Mouse (Mus musculus): ENCODE data around the gene Snrnp27. TPM values are rescaled to one million over a fixed set of nuclear protein-coding genes. Genes with fewer than 3 reads are reported as not detected.
A peak's percentile ranks its signal among the peaks of the same experiment; 100 is the strongest.

Gene Snrnp27
- polyA plus RNA-seq (2012; ENCODE audit: insufficient read depth, insufficient read length, missing spikeins): 113 and 121 TPM in 2 replicates

- H3K27ac ChIP-seq (replicated peaks; ENCODE audit: low read depth, low read length): peak within 1 kb of the TSS; percentile 85
- H3K4me1 ChIP-seq (ENCODE audit: control insufficient read depth, insufficient read depth, insufficient read length, low read length): no peaks in the 10 kb centered on the region; the same call in 1 of the 2 replicates
- peak within 1 kb of the TSS; percentile 94 for H3K4me3 ChIP-seq (ENCODE audit: insufficient read depth, low read depth, low read length)
Measured at GRCm38 (mm10) chr6:86683872-86684654, at the start of gene Snrnp27. Snrnp27 (minus strand) TSS chr6:86684522.

GRCm38 (mm10) chr6:86733183-86733876 is 49.0 kb upstream of the Snrnp27 start, which contains the start of gene Gmcl1:
Gmcl1 (minus strand) TSS chr6:86733383.
- H3K27ac ChIP-seq (replicated peaks; ENCODE audit: low read depth, low read length): peak within 1 kb of the TSS; percentile 75
- H3K4me3 ChIP-seq (ENCODE audit: insufficient read depth, low read depth, low read length): peak within 1 kb of the TSS; percentile 96
- H3K4me1 ChIP-seq (ENCODE audit: control insufficient read depth, insufficient read depth, insufficient read length, low read length): no peaks in the 10 kb centered on the region

GRCm38 (mm10) chr6:86732276-86733173 is 48.2 kb upstream of the Snrnp27 start:
- no peak overlapping the region for H3K27ac ChIP-seq (replicated peaks; ENCODE audit: low read depth, low read length)
- H3K4me1 ChIP-seq (ENCODE audit: control insufficient read depth, insufficient read depth, insufficient read length, low read length): no peaks in the 10 kb centered on the region
- peak overlapping the region; percentile 82 for H3K4me3 ChIP-seq (ENCODE audit: insufficient read depth, low read depth, low read length)

DNA sequence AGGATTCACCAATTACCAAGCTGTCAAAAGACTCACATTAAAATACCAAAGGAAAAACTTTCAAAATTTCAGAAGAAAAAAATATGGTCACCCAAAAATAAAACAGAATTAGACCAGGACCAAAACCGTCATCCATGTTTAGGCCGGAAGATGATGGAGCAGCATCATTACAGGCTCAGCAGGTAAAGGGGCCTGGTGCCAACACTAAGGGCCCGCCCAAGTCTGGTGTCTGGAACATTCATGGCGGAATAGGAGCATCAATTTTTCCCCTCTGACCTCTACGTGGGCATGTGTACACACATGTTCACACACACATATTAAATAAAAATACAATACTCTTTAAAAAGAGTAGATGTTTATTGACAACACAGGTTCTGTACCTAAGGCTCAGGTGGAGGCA is 44.4 kb upstream of the Snrnp27 start:
- Histone ChIP-seq H3K27ac (replicated peaks; ENCODE audit: low read depth, low read length) (no peak overlapping the region), H3K4me1 (ENCODE audit: control insufficient read depth, insufficient read depth, insufficient read length, low read length) (no peaks in the 10 kb centered on the region), H3K4me3 (ENCODE audit: insufficient read depth, low read depth, low read length) (no peak overlapping the region)

DNA sequence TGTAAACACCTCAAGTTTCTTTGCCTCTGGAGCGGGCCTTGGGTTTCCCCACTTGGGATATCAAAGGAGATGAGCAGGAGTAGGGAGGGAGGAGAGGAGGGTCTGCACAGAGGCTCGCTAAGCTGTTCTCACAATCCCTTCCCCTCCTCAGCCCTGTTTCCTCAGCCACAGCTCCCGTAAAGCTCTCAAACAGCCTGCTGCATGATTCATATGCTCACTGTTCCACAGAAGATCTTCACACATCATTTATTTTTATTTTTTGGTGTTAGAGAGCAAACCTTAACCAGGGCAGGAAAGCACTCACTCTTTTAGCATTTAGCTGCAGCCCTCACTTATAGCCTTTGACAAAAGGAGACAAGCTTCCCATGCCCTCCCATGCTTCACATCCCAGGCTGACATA is 37.7 kb upstream of the Snrnp27 start:
- Histone ChIP-seq H3K27ac (replicated peaks; ENCODE audit: low read depth, low read length) (no peak overlapping the region), H3K4me1 (ENCODE audit: control insufficient read depth, insufficient read depth, insufficient read length, low read length) (no peaks in the 10 kb centered on the region), H3K4me3 (ENCODE audit: insufficient read depth, low read depth, low read length) (no peak overlapping the region)

GRCm38 (mm10) chr6:86708072-86708774 is 23.9 kb upstream of the Snrnp27 start:
- H3K4me3 ChIP-seq (ENCODE audit: insufficient read depth, low read depth, low read length): no peak overlapping the region

DNA sequence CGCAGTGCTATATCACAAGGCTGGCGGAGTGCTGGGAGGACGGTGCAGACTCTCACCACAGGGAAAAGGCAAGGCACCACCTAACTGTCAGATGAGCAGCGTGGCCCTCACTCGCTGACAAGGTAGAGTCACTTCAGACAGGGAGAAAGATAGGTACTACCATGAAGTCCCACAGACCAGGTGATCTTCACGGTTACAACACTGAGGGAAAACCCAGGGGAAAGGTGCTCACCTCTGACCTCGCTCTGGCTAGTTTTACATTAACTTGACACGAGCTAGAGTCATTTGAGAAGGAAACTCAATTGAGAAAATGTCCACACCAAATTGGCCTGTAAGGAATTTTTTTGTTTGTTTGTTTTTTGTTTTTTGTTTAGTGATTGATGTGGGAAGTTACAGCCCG is 18.3 kb upstream of the Snrnp27 start:
- Histone ChIP-seq H3K4me3 (ENCODE audit: insufficient read depth, low read depth, low read length) (no peak overlapping the region), H3K27ac (replicated peaks; ENCODE audit: low read depth, low read length) (no peak overlapping the region), H3K4me1 (ENCODE audit: control insufficient read depth, insufficient read depth, insufficient read length, low read length) (no peaks in the 10 kb centered on the region)

More at GRCm38 (mm10) chr6:86708072-86708774, 23.9 kb upstream of the Snrnp27 start:
- no peak overlapping the region for H3K27ac ChIP-seq (replicated peaks; ENCODE audit: low read depth, low read length)
- no peaks in the 10 kb centered on the region for H3K4me1 ChIP-seq (ENCODE audit: control insufficient read depth, insufficient read depth, insufficient read length, low read length)

- Histone ChIP-seq H3K4me3 (ENCODE audit: insufficient read depth, low read depth, low read length) (no peak overlapping the region), H3K4me1 (ENCODE audit: control insufficient read depth, insufficient read depth, insufficient read length, low read length) (no peaks in the 10 kb centered on the region), H3K27ac (replicated peaks; ENCODE audit: low read depth, low read length) (no peak overlapping the region)
Measured at GRCm38 (mm10) chr6:86697903-86698302, 13.6 kb upstream of the Snrnp27 start.

DNA sequence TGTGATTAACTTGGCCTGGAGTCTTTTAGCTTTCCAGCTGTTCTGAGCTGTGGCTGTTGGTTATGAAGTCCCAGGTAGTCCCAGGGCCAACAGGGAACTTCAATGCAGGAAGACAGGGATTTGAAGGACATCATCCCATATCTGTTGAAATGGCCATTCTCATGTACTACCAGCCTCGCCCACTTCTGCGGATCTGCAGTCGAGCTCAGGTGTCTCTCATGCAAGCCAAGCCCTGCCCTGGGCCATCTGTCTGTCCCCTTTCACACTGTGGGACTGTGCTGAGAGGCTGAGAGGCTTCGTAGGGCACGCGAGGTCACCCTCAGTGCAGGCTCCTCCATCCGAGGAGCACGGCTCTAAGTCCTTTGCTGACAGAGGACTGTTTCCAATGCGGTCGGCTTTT is 11.9 kb upstream of the Snrnp27 start:
- H3K27ac ChIP-seq (replicated peaks; ENCODE audit: low read depth, low read length): no peak overlapping the region
- no peak overlapping the region for H3K4me3 ChIP-seq (ENCODE audit: insufficient read depth, low read depth, low read length)
- no peaks in the 10 kb centered on the region for H3K4me1 ChIP-seq (ENCODE audit: control insufficient read depth, insufficient read depth, insufficient read length, low read length)

- H3K4me3 ChIP-seq (ENCODE audit: insufficient read depth, low read depth, low read length): no peak overlapping the region
- H3K4me1 ChIP-seq (ENCODE audit: control insufficient read depth, insufficient read depth, insufficient read length, low read length): no peaks in the 10 kb centered on the region
- no peak overlapping the region for H3K27ac ChIP-seq (replicated peaks; ENCODE audit: low read depth, low read length)
Measured at GRCm38 (mm10) chr6:86694465-86694864, 10.1 kb upstream of the Snrnp27 start.

- H3K27ac ChIP-seq (replicated peaks; ENCODE audit: low read depth, low read length): no peak overlapping the region
- no peaks in the 10 kb centered on the region; the same call in 1 of the 2 replicates for H3K4me1 ChIP-seq (ENCODE audit: control insufficient read depth, insufficient read depth, insufficient read length, low read length)
- no peak overlapping the region for H3K4me3 ChIP-seq (ENCODE audit: insufficient read depth, low read depth, low read length)
Measured at GRCm38 (mm10) chr6:86689671-86690070, 5.3 kb upstream of the Snrnp27 start.

DNA sequence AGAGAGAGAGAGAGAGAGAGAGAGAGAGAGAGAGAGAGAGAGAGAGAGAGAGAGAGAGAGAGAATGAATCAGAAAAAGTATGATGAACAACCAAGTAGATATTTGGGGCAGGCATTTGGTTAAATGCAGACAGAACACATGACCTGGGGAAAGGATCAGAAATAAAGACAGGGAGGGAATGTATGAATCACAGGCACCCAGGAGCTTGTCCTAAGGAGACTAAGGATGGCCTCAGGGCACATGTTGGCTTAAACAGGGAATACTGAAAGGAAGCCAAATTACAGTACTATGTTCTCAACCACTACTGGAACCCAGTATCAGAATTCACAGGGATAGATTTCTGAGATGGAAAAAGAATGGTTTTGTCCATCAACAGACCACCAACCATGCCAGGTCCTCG is 2.6 kb upstream of the Snrnp27 start:
- no peak overlapping the region for H3K4me3 ChIP-seq (ENCODE audit: insufficient read depth, low read depth, low read length)
- no peak overlapping the region for H3K27ac ChIP-seq (replicated peaks; ENCODE audit: low read depth, low read length)
- H3K4me1 ChIP-seq (ENCODE audit: control insufficient read depth, insufficient read depth, insufficient read length, low read length): no peaks in the 10 kb centered on the region; the same call in 1 of the 2 replicates

DNA sequence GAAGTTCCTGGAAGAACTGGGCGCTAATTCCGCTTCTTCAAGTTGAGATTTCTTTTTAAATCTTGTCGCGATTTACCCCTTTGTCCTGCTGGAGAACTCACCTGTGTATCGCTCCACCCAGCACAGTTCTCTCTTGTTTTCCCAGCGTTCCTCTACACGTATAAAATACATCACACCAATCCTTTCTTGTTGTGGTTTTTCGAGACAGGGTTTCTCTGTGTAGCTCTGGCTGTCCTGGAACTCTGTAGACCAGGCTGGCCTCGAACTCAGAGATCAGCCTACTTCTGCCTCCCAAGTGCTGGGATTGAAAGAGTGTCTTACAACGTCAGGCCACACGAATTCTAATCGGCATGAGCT is 311 bp upstream of the Snrnp27 start:
- no peaks in the 10 kb centered on the region; the same call in 1 of the 2 replicates for H3K4me1 ChIP-seq (ENCODE audit: control insufficient read depth, insufficient read depth, insufficient read length, low read length)
- H3K27ac ChIP-seq (replicated peaks; ENCODE audit: low read depth, low read length): peak overlapping the region; percentile 85
- H3K4me3 ChIP-seq (ENCODE audit: insufficient read depth, low read depth, low read length): peak overlapping the region; percentile 94

DNA sequence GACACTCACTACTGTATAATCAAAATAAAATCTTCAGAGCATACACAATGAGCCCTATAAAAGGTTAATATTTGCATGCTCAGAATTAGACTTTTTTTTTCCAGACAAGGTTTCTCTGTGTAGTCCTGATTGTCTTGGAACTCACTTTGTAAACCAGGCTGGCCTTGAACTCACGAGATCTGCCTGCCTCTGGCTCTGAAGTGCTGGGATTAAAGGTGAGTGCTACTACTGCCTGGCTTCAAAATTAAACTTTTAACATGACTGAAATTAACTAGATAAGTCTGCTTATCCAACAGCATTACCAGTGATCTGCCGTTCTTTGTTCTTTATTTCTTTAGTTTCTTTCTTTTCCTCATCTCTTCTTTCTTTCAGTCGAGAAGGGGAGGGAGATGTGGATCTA is 3.0 kb downstream of the Snrnp27 start:
- Histone ChIP-seq H3K4me1 (ENCODE audit: control insufficient read depth, insufficient read depth, insufficient read length, low read length) (no peaks in the 10 kb centered on the region; the same call in 1 of the 2 replicates), H3K27ac (replicated peaks; ENCODE audit: low read depth, low read length) (no peak overlapping the region), H3K4me3 (ENCODE audit: insufficient read depth, low read depth, low read length) (no peak overlapping the region)
